Mouse (Mus musculus) cerebellum, adult 9-10 months (tissue): ENCODE data around the gene Tnni3.
A peak's percentile ranks its signal among the peaks of the same experiment; 100 is the strongest.

ENCODE experiments used
- DNase-seq: peaks from one replicate; pipeline ENCODE4 v3.0.0; 2022

The Tnni3 gene

GRCm38 (mm10) chr7:4518487-4518886 is 5.5 kb downstream of the Tnni3 start:
- no peak for DNase-seq

- no peak for DNase-seq
Measured at GRCm38 (mm10) chr7:4516332-4517050, 7.5 kb downstream of the Tnni3 start, which contains the start of gene Tnnt1. TSS of gene Tnnt1 (minus strand) at chr7:4516382.

GRCm38 (mm10) chr7:4515853-4516252 is 8.2 kb downstream of the Tnni3 start:
- DNase-seq, result no peak

- DNase-seq, result no peak
Measured at GRCm38 (mm10) chr7:4513829-4514712, 10.0 kb downstream of the Tnni3 start.

- DNase-seq, result no peak
Measured at GRCm38 (mm10) chr7:4513236-4513635, 10.8 kb downstream of the Tnni3 start.

- DNase-seq, result no peak
Measured at GRCm38 (mm10) chr7:4511489-4512224, 12.4 kb downstream of the Tnni3 start.

DNA sequence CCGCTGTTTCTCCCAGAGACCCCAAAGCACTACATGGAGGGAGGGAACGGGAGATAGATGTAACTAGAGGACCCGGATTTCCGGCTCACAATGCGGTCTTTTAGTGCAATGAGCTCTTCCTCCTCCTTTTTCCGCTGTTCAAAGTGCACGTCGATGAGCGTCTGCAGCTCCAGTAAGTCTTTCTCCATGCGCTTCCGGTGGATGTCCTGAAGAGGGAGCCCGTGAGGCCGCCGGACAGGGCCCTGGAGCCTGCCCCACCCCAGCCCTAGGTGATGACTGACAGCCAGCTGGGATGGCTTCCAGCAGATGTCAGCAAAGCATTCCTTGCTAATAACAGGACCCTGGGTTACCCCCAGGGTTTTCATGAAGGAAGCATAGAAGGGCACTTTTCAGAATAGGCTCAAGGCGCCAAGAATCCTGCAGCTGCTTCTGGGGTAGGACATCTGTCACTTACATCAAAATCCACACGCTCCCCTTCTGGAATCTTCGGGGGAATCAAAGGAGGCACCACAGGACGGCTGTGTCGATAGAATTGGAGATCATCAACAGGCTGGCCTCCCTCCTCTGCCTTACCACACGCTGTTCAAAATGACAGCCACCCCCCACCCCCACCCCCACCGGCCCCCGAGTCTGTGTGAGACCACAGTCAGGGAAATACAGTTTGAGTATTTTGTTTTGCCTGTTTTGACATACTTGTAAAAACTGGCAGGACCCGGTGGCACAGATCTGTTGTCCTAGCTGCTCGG is 14.0 kb downstream of the Tnni3 start:
- no peak for DNase-seq

DNA sequence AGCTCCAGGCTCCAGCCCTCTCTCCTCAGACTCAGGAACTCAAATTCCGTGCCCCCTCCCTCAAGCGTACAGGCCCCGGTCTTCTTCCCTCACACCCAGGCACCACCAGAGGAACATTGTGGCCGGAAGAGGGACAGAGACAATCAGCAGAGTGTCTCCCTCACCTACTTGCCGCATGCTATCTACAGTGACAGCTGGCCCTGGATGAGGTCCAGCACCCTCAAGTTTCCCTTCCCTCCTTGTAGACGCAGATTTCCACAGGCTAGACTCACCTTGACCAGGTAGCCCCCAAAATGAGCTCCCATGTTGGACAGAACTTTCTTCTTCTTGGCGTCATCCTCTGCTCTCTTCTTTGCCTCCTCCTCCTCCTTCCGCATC is 15.3 kb downstream of the Tnni3 start:
- DNase-seq, result no peak

GRCm38 (mm10) chr7:4508062-4508738 is 15.8 kb downstream of the Tnni3 start:
- no peak for DNase-seq

GRCm38 (mm10) chr7:4507220-4507619 is 16.8 kb downstream of the Tnni3 start:
- no peak for DNase-seq

- DNase-seq, result no peak
Measured at GRCm38 (mm10) chr7:4504646-4505435, 19.2 kb downstream of the Tnni3 start.

DNA sequence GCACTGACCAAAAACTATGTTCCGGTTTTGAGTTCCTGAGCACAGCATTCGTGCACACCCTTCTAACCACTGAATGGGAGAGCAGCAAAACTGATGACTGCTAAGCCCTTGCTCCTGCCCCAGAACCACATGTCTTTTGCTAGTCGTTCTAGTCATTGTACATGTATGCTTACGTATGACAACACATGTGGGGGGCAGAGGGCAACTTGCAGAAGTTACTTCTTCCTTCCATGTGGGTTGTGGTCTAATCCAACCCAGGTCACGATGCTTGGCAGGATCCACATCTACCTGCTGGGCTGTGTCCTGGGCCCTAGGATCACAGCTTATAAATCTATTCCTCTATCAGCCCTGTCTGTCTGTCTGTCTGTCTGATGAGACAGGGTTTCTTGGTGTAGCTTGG is 20.2 kb downstream of the Tnni3 start:
- no peak for DNase-seq

DNA sequence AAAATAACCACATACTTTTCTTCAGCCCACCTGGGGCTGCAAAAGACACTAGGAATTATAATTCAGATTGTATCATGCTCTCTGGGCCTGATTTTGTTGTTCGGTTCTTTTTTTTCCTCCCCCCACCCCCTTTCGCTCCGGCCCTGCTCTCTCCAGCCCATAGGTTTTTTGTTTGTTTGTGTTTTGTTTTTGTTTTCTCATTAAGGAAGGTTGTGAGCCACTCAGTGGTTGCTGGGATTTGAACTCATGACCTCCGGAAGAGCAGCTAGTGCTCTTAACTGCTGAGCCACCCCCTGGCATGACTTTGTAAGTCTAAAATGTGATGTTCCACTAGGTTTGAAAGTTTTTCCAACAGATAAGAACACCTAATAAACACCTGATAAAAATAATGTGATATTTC is 20.9 kb downstream of the Tnni3 start:
- DNase-seq, result peak; percentile 62

DNA sequence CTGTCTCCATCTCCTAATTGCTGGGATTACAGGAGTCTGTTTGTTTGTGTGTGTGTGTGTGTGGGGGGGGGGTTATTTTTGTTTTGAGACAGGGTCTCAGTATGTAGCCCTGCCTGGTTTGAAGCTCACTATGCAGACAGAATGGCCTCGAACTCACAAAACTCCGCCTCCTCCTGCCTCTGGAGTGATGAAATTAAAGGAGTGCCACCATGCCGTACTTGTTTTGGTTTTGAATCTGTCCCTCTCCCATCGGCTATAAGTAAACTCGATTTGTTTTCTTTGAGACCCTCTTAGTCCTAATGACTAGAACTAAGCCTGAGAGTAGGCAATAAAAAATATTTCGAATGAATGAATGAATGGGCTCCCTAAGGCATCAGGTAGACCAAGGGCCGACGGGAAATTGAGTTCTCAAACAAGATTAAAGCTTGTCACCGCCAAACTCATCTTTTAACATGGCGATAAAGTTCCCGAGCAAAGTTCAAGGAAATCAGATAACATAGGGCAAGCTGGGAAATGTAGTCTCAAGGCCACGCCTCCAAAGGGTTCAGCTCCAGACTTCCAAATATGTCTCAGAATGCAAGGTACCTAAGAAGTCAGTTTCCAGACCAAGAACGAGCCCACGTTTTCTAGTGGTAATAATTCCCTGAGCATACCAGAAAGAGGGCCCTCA is 21.5 kb downstream of the Tnni3 start:
- DNase-seq, result peak; percentile 88

DNA sequence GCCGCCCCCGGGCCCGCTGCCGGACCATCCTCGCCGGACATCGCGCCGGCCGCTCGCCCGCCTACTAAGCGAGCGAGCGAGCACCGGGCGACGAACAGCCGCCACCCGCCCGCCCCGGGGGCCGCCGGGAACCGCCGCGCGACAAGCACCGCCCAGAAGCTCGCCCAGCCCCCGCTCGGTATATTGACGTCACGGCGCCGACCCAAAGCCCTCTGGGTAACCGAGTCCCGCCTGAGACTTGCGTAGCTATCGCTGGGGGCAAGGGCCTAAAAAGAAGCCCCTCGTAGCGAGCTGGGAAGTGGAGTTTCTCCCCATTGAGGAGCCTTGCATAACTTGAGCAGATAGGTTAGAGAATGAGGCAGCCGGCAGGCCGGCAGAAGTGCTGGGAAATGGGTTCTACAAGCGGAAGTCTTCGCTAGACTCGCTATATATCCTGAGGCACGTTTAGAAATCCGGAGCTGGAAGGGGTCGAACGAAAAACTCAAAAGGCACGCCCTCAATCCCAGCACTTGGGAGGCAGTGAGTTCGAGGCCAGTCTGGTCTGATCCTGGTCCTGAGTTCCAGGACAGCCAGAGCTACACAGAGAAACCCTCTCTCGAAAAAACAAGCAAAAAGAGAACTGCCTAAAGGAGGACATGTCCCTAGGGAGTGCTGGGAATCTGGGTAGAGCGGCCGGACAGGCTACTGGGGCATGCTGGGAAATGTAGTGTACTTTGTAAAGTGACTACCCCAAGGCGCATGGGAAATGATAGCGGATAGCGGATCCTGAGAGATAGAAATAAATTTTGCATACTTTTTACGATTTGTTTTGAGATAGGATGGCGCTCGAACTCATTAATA is 22.3 kb downstream of the Tnni3 start, which contains the start of gene Ppp1r12c:
Gene Ppp1r12c, minus strand, starts transcription at position 123 of the 840 bp plus-strand sequence.
- peak; percentile 95 for DNase-seq

- peak; percentile 74 for DNase-seq
Measured at GRCm38 (mm10) chr7:4500892-4501471, 23.0 kb downstream of the Tnni3 start.

- no peak for DNase-seq
Measured at GRCm38 (mm10) chr7:4499034-4499433, 25.0 kb downstream of the Tnni3 start.

DNA sequence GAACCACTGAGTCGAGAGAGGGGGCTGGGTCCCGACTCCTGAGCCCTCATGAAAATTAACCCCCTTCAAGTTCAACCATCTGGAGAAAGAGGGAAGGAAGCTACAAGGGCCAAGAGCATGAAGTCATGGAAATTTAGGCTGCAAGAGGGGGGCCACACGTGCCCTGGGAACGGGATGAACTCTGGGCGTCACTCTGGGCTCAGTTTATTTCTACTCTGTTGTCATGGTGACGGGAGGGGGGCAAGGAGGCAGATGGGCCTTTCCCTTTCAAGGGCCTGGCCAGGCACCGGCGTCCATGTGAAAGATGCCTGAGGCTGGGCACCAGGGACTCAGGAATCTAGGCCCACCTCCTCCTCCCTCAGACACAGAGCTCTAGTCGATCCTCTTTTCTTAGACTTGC is 25.8 kb downstream of the Tnni3 start:
- no peak for DNase-seq

DNA sequence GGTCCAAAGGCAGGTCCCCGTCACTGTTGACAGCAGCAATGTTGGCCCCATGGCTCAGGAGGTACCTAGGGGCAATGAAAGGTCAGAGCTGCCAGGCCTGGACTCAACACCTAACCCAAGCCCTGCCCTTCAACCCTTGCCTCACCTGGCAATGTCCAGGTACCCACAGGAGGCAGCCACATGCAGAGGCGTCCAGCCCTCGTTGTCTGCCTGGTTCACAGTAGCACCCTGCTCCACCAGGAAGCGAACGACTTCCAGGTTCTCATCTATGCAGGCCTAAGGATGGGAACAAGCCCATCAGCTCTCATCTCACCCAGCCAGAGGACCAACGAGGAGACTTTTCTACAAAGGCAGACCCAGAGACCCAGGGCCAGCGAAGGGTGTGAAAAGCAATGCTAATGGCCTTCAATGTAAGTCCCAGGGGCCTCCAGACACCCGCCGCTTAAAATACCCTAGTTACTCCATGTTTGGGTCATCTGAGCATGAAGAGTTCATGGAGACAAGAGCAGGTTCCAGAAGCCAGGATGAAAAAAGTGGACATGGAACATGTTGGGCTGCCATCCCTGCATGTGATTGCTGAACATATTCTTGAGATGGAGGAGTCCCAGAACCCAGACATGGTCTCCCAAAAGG is 26.6 kb downstream of the Tnni3 start:
- no peak for DNase-seq
